Mouse (Mus musculus): ENCODE measurements at regions not wholly inside any gene's neighbourhood (a gene's known extent, or its start where the extent isn't known, plus 50 kb on each side); places are given as distances from the start of the nearest gene placed in this dataset.

- no peak for DNase-seq (ENCODE audit: low read depth, low spot score)
Measured at GRCm38 (mm10) chr4:153616058-153616457, 133.4 kb upstream of the Ajap1 start.

- DNase-seq (ENCODE audit: low read depth, low spot score), result no peak
Measured at GRCm38 (mm10) chr4:153616938-153617337, 134.3 kb upstream of the Ajap1 start.

- no peak for DNase-seq (ENCODE audit: low read depth, low spot score)
Measured at GRCm38 (mm10) chr4:153620871-153621270, 138.3 kb upstream of the Ajap1 start.

- DNase-seq (ENCODE audit: low read depth, low spot score), result peak; percentile 53
Measured at GRCm38 (mm10) chr4:153631161-153631560, 148.6 kb upstream of the Ajap1 start.

GRCm38 (mm10) chr4:153632056-153632455 is 149.4 kb upstream of the Ajap1 start:
- DNase-seq (ENCODE audit: low read depth, low spot score), result peak; percentile 69

- peak; percentile 53 for DNase-seq (ENCODE audit: low read depth, low spot score)
Measured at GRCm38 (mm10) chr4:153632551-153632950, 149.9 kb upstream of the Ajap1 start.

GRCm38 (mm10) chr4:153633260-153633659 is 150.6 kb upstream of the Ajap1 start:
- peak; percentile 95 for DNase-seq (ENCODE audit: low read depth, low spot score)

GRCm38 (mm10) chr4:153634221-153634881 is 151.7 kb upstream of the Ajap1 start:
- DNase-seq (ENCODE audit: low read depth, low spot score), result no peak

- DNase-seq (ENCODE audit: low read depth, low spot score), result peak; percentile 42
Measured at GRCm38 (mm10) chr4:153637989-153638388, 155.4 kb upstream of the Ajap1 start.

GRCm38 (mm10) chr4:153651849-153652248 is 169.2 kb upstream of the Ajap1 start:
- DNase-seq (ENCODE audit: low read depth, low spot score), result no peak

- DNase-seq (ENCODE audit: low read depth, low spot score), result peak; percentile 17
Measured at GRCm38 (mm10) chr4:153652841-153653240, 170.2 kb upstream of the Ajap1 start.

- no peak for DNase-seq (ENCODE audit: low read depth, low spot score)
Measured at GRCm38 (mm10) chr4:153662731-153663130, 180.1 kb upstream of the Ajap1 start.

- DNase-seq (ENCODE audit: low read depth, low spot score), result peak; percentile 86
Measured at GRCm38 (mm10) chr4:153666626-153667236, 184.1 kb upstream of the Ajap1 start.

- no peak for DNase-seq (ENCODE audit: low read depth, low spot score)
Measured at GRCm38 (mm10) chr4:153669070-153669469, 186.5 kb upstream of the Ajap1 start.

GRCm38 (mm10) chr4:153670216-153670615 is 187.6 kb upstream of the Ajap1 start:
- DNase-seq (ENCODE audit: low read depth, low spot score), result peak; percentile 94

GRCm38 (mm10) chr4:153675431-153675830 is 192.8 kb upstream of the Ajap1 start:
- peak; percentile 58 for DNase-seq (ENCODE audit: low read depth, low spot score)

GRCm38 (mm10) chr4:153679151-153679550 is 196.5 kb upstream of the Ajap1 start:
- peak; percentile 63 for DNase-seq (ENCODE audit: low read depth, low spot score)

GRCm38 (mm10) chr4:153688441-153688840 is 205.8 kb upstream of the Ajap1 start:
- DNase-seq (ENCODE audit: low read depth, low spot score), result no peak

- DNase-seq (ENCODE audit: low read depth, low spot score), result no peak
Measured at GRCm38 (mm10) chr4:153693881-153694280, 211.3 kb upstream of the Ajap1 start.

- no peak for DNase-seq (ENCODE audit: low read depth, low spot score)
Measured at GRCm38 (mm10) chr4:153696426-153697040, 213.9 kb upstream of the Ajap1 start.

- DNase-seq (ENCODE audit: low read depth, low spot score), result no peak
Measured at GRCm38 (mm10) chr4:153707218-153707617, 224.6 kb upstream of the Ajap1 start.

GRCm38 (mm10) chr4:153714995-153715645 is 232.5 kb upstream of the Ajap1 start:
- DNase-seq (ENCODE audit: low read depth, low spot score), result no peak

Data from ZHBTc4 (cell line).